Mouse (Mus musculus): ENCODE results near the gene Uaca. TPM values are rescaled to one million over a fixed set of nuclear protein-coding genes. Genes with fewer than 3 reads are reported as not detected.

The Uaca gene
- polyA plus RNA-seq, 1 experiment from 2014 or later, result 32.6 TPM

- no peaks in the 10 kb centered on the region for H3K36me3 ChIP-seq
- H3K4me2 ChIP-seq (replicated peaks), result no peak overlapping the region
- peaks cover 36% of the 10 kb centered on the region for H3K4me1 ChIP-seq
- H3K9ac ChIP-seq, result no peak overlapping the region
- no peak overlapping the region for H3K27ac ChIP-seq
- no peak overlapping the region for H3K4me3 ChIP-seq
- WGBS, result 87% methylated on average over 5 of the region's 5 CpGs
- peaks cover 12% of the 10 kb centered on the region for H3K27me3 ChIP-seq
- no peak for ATAC-seq (ENCODE audit: low FRiP score)
- H3K9me3 ChIP-seq (replicated peaks), result no peaks in the 10 kb centered on the region
Observed at GRCm38 (mm10) chr9:60898291-60899020, 104.1 kb downstream of the Uaca start.

DNA sequence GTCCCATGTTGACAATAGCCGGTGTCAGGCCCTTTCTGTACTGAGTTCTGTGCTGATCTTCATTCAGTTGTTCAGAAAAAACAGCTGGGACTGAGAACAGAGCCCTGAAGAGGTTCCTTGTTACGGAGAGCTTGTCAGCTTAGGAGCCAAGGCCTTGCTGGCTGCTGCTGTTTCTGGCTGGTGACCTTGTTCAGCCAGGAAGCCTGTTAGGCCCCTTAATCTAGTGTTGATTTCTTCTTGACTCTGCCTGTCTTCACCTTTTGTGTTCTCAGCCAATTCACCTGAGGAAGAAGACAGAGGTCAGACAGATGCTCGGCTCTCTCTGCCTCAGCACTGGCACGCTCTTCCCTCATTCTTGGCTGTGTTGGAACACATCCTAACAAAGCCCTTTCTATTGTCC is 104.9 kb downstream of the Uaca start:
- Histone ChIP-seq H3K27ac (no peak overlapping the region), H3K4me3 (no peak overlapping the region), H3K36me3 (no peaks in the 10 kb centered on the region), H3K4me1 (peaks cover 36% of the 10 kb centered on the region), H3K9me3 (replicated peaks) (no peaks in the 10 kb centered on the region), H3K9ac (no peak overlapping the region), H3K27me3 (peaks cover 12% of the 10 kb centered on the region), H3K4me2 (replicated peaks) (no peak overlapping the region)
- 56% methylated on average over 4 of the region's 4 CpGs for WGBS
- no peak for ATAC-seq (ENCODE audit: low FRiP score)

DNA sequence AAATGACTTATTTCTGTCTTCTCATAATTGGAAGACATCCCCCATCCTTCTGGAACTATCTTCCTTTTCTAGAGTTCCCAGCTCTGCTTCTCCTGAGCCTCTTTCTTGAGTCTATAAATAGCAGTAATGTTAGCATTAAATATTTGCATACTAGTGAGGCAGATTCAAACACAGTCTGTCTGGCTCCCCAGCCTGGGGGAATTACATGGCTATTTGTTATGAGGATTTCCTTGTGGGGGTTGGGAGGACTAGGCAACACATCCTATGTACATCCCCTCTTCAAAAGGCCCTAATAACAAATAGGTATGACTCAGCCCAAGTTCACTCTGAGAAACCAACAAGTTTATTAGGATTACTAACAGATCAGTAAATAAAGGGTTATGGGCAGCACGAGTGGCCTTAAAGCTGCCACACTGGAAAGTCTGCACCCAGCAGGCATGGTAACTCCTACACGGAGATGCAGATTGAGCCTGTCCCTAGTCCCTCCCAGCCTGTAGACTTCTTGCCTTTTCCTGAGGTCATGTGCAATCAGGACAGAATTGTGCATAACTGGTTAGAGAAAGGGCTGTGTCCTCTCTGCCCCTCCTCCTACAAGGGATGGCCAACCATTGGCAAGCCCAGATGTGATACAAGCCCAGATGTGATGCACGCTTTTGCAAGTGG is 105.6 kb downstream of the Uaca start:
- WGBS, result 80% methylated on average over 3 of the region's 3 CpGs
- Histone ChIP-seq H3K36me3 (no peaks in the 10 kb centered on the region), H3K27ac (no peak overlapping the region)

GRCm38 (mm10) chr9:60912266-60912665 is 117.9 kb downstream of the Uaca start:
- Histone ChIP-seq H3K9ac (no peak overlapping the region), H3K4me2 (replicated peaks) (no peak overlapping the region), H3K36me3 (no peaks in the 10 kb centered on the region), H3K27ac (no peak overlapping the region), H3K4me3 (no peak overlapping the region), H3K9me3 (replicated peaks) (no peaks in the 10 kb centered on the region), H3K27me3 (no peaks in the 10 kb centered on the region), H3K4me1 (no peaks in the 10 kb centered on the region)
- ATAC-seq (ENCODE audit: low FRiP score), result no peak
- WGBS, result 89% methylated on average over 1 of the region's 1 CpGs

More for the DNA sequence above, 105.6 kb downstream of the Uaca start:
- no peak overlapping the region for H3K9ac ChIP-seq
- no peak overlapping the region for H3K4me3 ChIP-seq
- H3K4me1 ChIP-seq, result peaks cover 36% of the 10 kb centered on the region
- no peaks in the 10 kb centered on the region for H3K9me3 ChIP-seq (replicated peaks)
- no peak overlapping the region for H3K4me2 ChIP-seq (replicated peaks)
- no peak for ATAC-seq (ENCODE audit: low FRiP score)
- peaks cover 7% of the 10 kb centered on the region; the same call in 1 of the 2 replicates for H3K27me3 ChIP-seq

DNA sequence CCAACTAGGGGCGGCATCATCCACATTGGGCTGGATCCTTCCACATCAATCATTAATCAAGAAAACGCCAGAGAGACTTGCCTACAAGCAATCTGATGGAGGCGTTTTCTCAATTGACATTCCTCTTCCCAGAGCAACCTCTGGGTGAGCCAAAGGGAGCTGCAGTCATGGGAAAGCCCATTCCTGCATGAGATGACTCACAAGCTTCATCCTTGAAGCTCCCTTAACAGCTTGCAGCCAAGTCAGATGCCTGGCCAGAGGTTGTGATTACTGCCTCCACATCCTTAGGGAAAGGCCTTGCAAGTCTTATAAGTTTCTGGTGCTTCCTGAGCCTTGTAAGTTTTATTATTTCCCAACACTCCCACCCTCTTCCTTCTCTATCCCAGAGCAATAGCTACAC is 119.3 kb downstream of the Uaca start:
- no peak overlapping the region for H3K4me2 ChIP-seq (replicated peaks)
- H3K9me3 ChIP-seq (replicated peaks), result no peaks in the 10 kb centered on the region
- ATAC-seq (ENCODE audit: low FRiP score), result no peak
- H3K27me3 ChIP-seq, result no peaks in the 10 kb centered on the region
- no peak overlapping the region for H3K9ac ChIP-seq
- no peaks in the 10 kb centered on the region for H3K36me3 ChIP-seq
- H3K4me1 ChIP-seq, result no peaks in the 10 kb centered on the region
- H3K27ac ChIP-seq, result no peak overlapping the region
- WGBS, result 77% methylated on average over 3 of the region's 3 CpGs
- no peak overlapping the region for H3K4me3 ChIP-seq

- Histone ChIP-seq H3K4me1 (peaks cover 8% of the 10 kb centered on the region), H3K27me3 (no peaks in the 10 kb centered on the region), H3K9ac (no peak overlapping the region), H3K27ac (no peak overlapping the region), H3K4me3 (no peak overlapping the region), H3K36me3 (no peaks in the 10 kb centered on the region), H3K9me3 (replicated peaks) (no peaks in the 10 kb centered on the region), H3K4me2 (replicated peaks) (no peak overlapping the region)
- no peak for ATAC-seq (ENCODE audit: low FRiP score)
- 52% methylated on average over 8 of the region's 8 CpGs for WGBS
Observed at GRCm38 (mm10) chr9:60919936-60920672, 125.8 kb downstream of the Uaca start.

DNA sequence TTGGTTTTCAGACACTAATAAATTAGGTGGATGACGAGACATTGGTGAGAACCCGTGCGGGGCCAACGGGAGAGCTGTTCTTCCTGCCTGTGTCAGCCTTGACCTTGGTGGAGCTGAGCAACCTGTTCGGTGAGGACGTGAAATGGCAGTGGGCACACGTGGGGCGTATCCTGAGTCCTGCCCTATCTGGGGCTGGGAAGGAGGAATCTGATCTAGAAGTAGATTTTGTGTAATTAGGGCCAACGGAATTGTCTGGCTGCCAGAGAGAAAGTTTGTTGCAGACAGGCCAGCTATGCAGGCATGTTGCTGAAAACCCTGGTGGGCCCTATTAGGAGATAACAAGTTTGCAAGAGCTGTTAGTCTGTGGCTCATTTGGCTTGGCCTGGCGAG is 126.3 kb downstream of the Uaca start:
- peaks cover 8% of the 10 kb centered on the region for H3K4me1 ChIP-seq
- H3K36me3 ChIP-seq, result no peaks in the 10 kb centered on the region
- H3K4me2 ChIP-seq (replicated peaks), result no peak overlapping the region
- H3K27ac ChIP-seq, result no peak overlapping the region
- H3K9ac ChIP-seq, result no peak overlapping the region
- no peaks in the 10 kb centered on the region for H3K9me3 ChIP-seq (replicated peaks)
- 72% methylated on average over 10 of the region's 10 CpGs for WGBS
- ATAC-seq (ENCODE audit: low FRiP score), result no peak
- no peaks in the 10 kb centered on the region for H3K27me3 ChIP-seq
- H3K4me3 ChIP-seq, result no peak overlapping the region

DNA sequence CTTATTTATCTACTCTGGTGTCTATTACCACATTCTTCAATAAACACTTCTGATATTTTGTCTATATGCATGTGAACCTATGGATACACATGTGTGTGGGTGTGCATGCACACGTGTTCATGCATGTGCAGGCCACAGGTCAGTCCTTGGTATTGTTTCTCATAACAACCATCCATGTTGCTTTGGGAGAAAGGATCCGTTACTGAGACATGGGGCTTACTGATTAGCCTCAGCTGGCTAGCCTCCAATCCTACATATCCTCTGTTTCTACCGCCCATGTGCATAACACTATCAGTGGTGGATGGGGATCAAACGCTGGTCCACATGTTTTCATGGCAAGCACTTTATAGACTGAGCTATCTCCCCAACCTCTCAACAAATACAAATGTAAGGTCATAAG is 126.9 kb downstream of the Uaca start:
- H3K9ac ChIP-seq, result no peak overlapping the region
- H3K9me3 ChIP-seq (replicated peaks), result no peaks in the 10 kb centered on the region
- WGBS, result 92% methylated on average over 4 of the region's 4 CpGs
- no peaks in the 10 kb centered on the region for H3K36me3 ChIP-seq
- H3K27me3 ChIP-seq, result no peaks in the 10 kb centered on the region
- H3K4me3 ChIP-seq, result no peak overlapping the region
- H3K4me1 ChIP-seq, result peaks cover 10% of the 10 kb centered on the region
- H3K27ac ChIP-seq, result no peak overlapping the region
- H3K4me2 ChIP-seq (replicated peaks), result no peak overlapping the region
- ATAC-seq (ENCODE audit: low FRiP score), result no peak

DNA sequence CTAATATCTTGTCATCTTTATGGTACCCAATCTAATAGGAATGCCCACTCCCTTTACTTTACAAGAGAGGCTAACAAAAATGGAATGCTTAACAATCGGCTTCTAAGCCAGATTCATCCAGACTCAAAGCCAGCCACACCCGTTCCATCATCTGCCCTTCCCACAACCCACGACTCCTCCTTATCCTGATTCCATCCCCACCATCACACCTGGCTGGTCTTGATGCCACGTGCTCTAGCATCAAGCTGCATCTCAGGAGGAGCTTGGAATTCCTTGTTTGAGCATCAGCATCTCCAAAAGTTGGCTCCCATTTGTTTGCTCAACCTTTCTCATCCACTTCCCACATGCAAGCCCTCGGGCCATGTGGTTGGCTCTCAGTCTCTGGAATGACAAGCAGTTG is 127.5 kb downstream of the Uaca start:
- no peak for ATAC-seq (ENCODE audit: low FRiP score)

DNA sequence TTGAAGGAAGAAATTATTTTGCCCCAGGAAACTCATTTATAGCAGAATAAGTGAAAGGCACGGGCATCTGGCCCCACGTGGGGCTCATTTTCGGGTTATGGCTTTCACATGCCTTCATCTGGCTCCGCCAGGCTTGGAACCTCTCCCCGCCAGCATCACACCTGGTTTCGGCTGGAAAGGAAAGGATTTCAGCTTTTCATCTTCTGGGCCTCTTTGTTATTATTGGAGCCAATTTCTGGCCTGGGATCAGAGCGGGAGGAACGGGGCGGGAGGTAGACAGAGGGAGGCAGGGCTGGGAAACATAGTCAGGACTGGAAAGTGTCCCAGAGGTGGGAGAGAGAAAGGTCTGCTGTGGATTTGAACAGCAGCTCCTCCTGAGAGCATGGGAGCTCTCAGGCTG is 132.0 kb downstream of the Uaca start:
- no peak overlapping the region for H3K27ac ChIP-seq
- no peaks in the 10 kb centered on the region for H3K36me3 ChIP-seq
- H3K9ac ChIP-seq, result no peak overlapping the region
- no peak for ATAC-seq (ENCODE audit: low FRiP score)
- WGBS, result 74% methylated on average over 9 of the region's 9 CpGs
- no peaks in the 10 kb centered on the region for H3K27me3 ChIP-seq
- peaks cover 4% of the 10 kb centered on the region; the same call in 1 of the 2 replicates for H3K4me1 ChIP-seq
- no peak overlapping the region for H3K4me2 ChIP-seq (replicated peaks)
- no peaks in the 10 kb centered on the region for H3K9me3 ChIP-seq (replicated peaks)
- no peak overlapping the region for H3K4me3 ChIP-seq

More for the DNA sequence above, 127.5 kb downstream of the Uaca start:
- no peak overlapping the region for H3K27ac ChIP-seq
- H3K9me3 ChIP-seq (replicated peaks), result no peaks in the 10 kb centered on the region
- H3K4me1 ChIP-seq, result peaks cover 12% of the 10 kb centered on the region
- 92% methylated on average over 5 of the region's 5 CpGs for WGBS
- H3K36me3 ChIP-seq, result no peaks in the 10 kb centered on the region
- H3K9ac ChIP-seq, result no peak overlapping the region
- H3K27me3 ChIP-seq, result no peaks in the 10 kb centered on the region
- H3K4me3 ChIP-seq, result no peak overlapping the region
- H3K4me2 ChIP-seq (replicated peaks), result no peak overlapping the region

- H3K4me3 ChIP-seq, result no peak overlapping the region
- H3K9ac ChIP-seq, result no peak overlapping the region
- 76% methylated on average over 4 of the region's 4 CpGs for WGBS
- H3K36me3 ChIP-seq, result no peaks in the 10 kb centered on the region
- H3K27me3 ChIP-seq, result no peaks in the 10 kb centered on the region
- no peaks in the 10 kb centered on the region for H3K9me3 ChIP-seq (replicated peaks)
- H3K27ac ChIP-seq, result no peak overlapping the region
- no peak overlapping the region for H3K4me2 ChIP-seq (replicated peaks)
- peaks cover 4% of the 10 kb centered on the region; the same call in 1 of the 2 replicates for H3K4me1 ChIP-seq
- no peak for ATAC-seq (ENCODE audit: low FRiP score)
Observed at GRCm38 (mm10) chr9:60929290-60929983, 135.1 kb downstream of the Uaca start.

Measured in hindbrain, embryonic 12.5 days (tissue).